Mouse (Mus musculus) embryonic fibroblast, embryonic 13.5 days (primary cell): ENCODE measurements around the gene Wwtr1. TPM values are rescaled to one million over a fixed set of nuclear protein-coding genes. Genes with fewer than 3 reads are reported as not detected.
A peak's percentile ranks its signal among the peaks of the same experiment; 100 is the strongest.

Experiments used
- H3K27ac ChIP-seq: 2 replicates; pipeline ENCODE4 v1.5.1; 2012; ENCODE audit warnings: low read length, control low read depth, inconsistent platforms; ENCODE audit not compliant: insufficient read depth
- H3K4me1 ChIP-seq: 2 replicates; pipeline ENCODE4 v1.6.1; 2011; ENCODE audit warnings: low read length; ENCODE audit not compliant: control insufficient read depth, insufficient read depth
- H3K4me3 ChIP-seq: 2 replicates; pipeline ENCODE4 v1.5.1; 2011; ENCODE audit warnings: mild to moderate bottlenecking, control low read depth, low read length; ENCODE audit not compliant: insufficient read depth
- CTCF ChIP-seq: IDR thresholded peaks from 2 replicates; pipeline ENCODE4 v1.5.1; 2011; ENCODE audit warnings: mild to moderate bottlenecking, control low read depth, low read length, moderate library complexity, borderline replicate concordance; ENCODE audit not compliant: insufficient read depth
- POLR2A ChIP-seq: IDR thresholded peaks from 2 replicates; pipeline ENCODE4 v1.6.1; 2011; ENCODE audit warnings: low read depth, mild to moderate bottlenecking, control low read depth, low read length, moderate library complexity
- polyA plus RNA-seq: library from polyadenylated mRNA; stranded (reverse); fragments of >200 nt; gene quantifications from 2 replicates; pipeline ENCODE4 v1.2.4, GENCODE M21; 2011; ENCODE audit warnings: low read depth; ENCODE audit not compliant: missing spikeins, insufficient read length

The Wwtr1 gene
- polyA plus RNA-seq, 1 experiment = 86.4 TPM

DNA sequence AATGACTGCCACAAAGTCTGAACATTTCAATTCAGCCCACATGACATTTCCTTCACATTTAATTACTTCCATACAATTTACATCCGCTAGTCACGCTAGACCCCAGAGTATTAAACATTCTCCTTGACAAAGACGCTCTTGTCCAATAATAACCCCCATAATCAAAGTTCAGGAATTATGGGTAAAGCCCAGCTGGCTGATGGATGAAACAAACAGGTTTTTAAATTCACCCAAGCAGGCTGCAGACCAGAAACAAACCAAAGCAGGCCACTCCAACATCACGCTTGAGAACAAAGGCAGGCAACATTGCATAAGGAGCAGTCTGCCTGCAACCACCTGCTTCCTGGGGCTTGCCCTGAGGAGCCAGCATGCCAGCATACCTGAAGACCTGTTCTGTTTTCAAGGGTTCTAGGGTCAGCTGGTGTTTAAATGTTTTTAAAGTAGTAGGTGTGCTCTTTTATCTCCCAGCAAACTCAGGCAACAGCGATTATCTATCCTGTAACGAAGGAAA lies 12.7 kb downstream of the Wwtr1 start:
- H3K27ac ChIP-seq = no peak overlapping the region
- H3K4me3 ChIP-seq = no peak overlapping the region
- peaks cover 4% of the 10 kb centered on the region; the same call in 1 of the 2 replicates for H3K4me1 ChIP-seq
- TF ChIP-seq POLR2A (no peak), CTCF (no peak)

DNA sequence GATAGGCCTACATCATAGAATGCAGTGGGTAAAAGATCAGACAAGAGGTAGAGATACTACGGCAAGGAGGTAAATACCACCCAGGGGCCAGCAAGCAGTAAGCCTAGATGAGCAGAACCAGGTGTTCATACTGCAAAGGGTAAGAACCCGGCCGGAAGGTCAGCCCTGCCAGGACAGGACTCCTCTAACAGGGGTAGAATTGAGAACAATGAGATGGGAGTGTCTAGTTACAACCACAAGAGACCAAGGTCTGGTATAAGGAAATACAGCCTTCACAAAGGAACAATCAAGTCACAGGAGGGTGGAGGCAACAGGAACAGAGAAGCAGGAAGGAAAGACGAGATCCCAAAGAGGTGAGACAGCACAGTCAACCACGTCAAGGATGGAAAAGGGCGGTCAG lies 16.9 kb downstream of the Wwtr1 start:
- no peak overlapping the region for H3K4me3 ChIP-seq
- TF ChIP-seq POLR2A (no peak), CTCF (no peak)
- H3K27ac ChIP-seq = no peak overlapping the region
- H3K4me1 ChIP-seq = peaks cover 13% of the 10 kb centered on the region

DNA sequence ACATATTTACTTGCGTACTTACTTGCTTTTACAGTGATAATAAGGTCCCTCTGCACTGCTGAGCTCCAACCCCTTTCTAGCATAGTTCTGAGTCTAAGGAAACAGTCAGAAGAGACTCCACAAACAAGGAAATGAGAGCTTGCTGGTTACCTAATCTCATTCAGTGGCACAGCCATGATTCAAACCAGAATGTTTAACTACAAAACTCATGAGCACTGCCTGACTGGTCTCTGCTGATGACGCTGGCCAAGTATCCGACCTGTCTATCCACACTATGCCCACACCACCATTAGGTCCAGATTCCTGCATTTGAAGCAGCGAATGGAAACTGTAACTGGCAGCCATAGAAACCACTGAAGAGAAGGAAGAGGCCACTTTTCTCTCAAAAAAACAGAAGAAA lies 18.3 kb downstream of the Wwtr1 start:
- TF ChIP-seq CTCF (no peak), POLR2A (no peak)
- Histone ChIP-seq H3K4me3 (no peak overlapping the region), H3K27ac (no peak overlapping the region), H3K4me1 (peaks cover 13% of the 10 kb centered on the region)

GRCm38 (mm10) chr3:57555560-57555959 lies 20.1 kb downstream of the Wwtr1 start:
- Histone ChIP-seq H3K4me1 (peaks cover 26% of the 10 kb centered on the region), H3K27ac (peak overlapping the region; percentile 53; the same call in 1 of the 2 replicates), H3K4me3 (no peak overlapping the region)
- TF ChIP-seq CTCF = no peak
- TF ChIP-seq POLR2A = no peak

DNA sequence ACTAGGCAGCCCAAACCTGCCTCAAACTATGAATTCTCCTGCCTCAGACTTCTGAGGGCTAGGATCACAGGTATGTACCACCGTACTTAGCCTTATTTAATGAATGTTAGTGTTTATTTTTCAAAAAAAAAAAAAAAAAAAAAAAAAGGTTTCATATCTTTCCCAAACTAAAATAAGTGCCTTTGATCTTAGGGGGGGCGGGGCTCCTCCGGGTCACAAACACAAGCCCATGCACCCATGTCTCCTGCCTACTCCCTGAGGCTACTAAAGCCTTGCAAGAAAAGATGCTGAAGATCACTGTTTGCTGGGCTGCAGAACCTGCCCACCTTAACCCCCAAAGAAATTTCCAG lies 20.8 kb downstream of the Wwtr1 start:
- Histone ChIP-seq H3K4me3 (no peak overlapping the region), H3K4me1 (peaks cover 28% of the 10 kb centered on the region), H3K27ac (no peak overlapping the region)
- no peak for TF ChIP-seq CTCF
- TF ChIP-seq POLR2A = no peak

DNA sequence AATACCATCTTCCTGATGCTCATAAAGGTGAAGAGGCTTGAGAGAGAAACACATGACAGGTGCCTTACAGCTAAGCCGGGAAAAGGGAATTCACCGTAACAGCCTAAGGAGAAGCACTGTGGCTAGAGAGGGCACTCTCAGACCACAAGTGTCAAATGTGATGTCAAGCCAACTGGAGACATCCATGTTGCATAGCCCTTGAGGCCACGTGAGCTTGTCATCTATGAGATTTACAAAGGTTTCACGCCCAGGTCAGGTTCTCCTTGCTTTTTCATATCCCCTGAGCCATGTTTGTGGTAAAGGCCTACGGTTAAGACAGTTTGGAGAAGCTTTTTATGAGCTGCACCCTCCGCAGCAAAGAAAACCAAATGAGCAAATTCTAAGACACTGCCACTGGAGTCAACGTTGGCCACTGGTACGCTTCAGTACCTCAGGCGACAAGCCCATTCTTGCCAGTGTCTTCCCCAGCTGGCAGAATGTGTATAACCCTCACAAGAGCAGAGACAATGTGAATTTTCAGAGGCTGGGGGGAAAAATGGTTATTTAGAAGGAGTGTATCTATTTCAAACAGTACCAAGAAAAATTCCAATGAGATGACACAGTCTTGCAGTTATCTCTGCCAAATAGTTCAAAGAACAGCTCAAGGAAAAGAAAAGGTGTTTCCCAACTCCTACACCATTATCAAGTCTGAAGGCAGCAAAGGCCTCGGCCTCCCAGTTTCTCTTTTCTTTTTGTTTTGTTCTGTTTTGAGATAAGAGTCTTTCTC lies 21.4 kb downstream of the Wwtr1 start:
- Histone ChIP-seq H3K27ac (no peak overlapping the region), H3K4me1 (peaks cover 28% of the 10 kb centered on the region), H3K4me3 (no peak overlapping the region)
- TF ChIP-seq CTCF = no peak
- TF ChIP-seq POLR2A = no peak

DNA sequence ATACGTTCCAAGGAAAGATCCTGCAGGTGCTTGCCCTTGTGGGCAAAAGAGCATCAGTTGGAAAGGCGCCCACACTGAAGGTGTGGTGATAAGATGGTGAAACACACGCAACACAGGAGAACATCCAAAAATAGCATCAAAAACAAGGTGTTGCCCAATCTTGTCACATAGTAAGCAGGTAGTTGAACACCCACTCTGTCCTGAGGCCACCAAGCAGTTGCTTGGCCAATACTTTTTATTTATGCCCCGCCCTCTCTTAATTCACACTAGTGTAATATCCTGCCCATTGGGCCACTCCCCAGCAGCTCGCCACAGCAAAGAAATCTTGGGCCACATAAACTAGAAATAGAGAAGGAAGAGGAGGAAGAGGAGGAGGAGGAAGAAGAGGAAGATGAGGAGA lies 22.6 kb downstream of the Wwtr1 start:
- Histone ChIP-seq H3K4me3 (no peak overlapping the region), H3K4me1 (peaks cover 28% of the 10 kb centered on the region), H3K27ac (no peak overlapping the region)
- TF ChIP-seq POLR2A (no peak), CTCF (no peak)

GRCm38 (mm10) chr3:57551210-57551609 lies 24.5 kb downstream of the Wwtr1 start:
- Histone ChIP-seq H3K4me3 (no peak overlapping the region), H3K27ac (no peak overlapping the region), H3K4me1 (peaks cover 32% of the 10 kb centered on the region)
- TF ChIP-seq POLR2A = no peak
- no peak for TF ChIP-seq CTCF

DNA sequence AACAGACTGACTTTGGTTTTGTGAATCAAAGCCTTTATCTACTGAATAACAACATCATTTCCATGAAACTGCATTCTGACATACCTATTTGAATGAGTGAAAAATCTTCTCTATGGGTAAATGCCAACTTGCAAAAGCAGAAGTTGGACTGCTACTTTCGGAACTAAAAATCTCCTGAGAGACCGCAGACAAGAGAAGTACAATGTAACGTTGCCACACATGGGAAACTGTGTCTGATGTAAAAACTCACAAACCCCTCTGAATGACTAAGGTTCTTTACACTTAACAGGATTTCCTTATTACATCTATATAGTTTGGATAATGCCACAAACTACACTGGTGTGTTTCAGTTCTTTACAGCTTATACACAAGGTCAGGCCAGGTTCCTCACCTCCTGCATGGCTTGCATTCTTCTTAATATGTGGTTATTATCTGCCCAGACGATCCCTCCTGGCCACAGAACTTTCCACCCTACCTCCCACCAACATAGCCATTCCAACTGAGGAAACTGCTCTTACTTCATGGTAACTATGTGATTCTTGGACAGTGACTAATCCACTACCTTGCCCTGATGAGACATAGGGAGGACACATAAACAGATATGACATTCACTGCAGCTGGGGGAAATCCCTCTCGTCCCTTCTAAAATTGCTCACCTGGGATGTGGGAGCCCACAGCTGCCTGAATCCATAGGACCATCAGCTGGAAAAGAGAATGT lies 25.1 kb downstream of the Wwtr1 start:
- Histone ChIP-seq H3K27ac (peak overlapping the region; percentile 8; the same call in 1 of the 2 replicates), H3K4me1 (peaks cover 31% of the 10 kb centered on the region), H3K4me3 (no peak overlapping the region)
- no peak for TF ChIP-seq CTCF
- no peak for TF ChIP-seq POLR2A

DNA sequence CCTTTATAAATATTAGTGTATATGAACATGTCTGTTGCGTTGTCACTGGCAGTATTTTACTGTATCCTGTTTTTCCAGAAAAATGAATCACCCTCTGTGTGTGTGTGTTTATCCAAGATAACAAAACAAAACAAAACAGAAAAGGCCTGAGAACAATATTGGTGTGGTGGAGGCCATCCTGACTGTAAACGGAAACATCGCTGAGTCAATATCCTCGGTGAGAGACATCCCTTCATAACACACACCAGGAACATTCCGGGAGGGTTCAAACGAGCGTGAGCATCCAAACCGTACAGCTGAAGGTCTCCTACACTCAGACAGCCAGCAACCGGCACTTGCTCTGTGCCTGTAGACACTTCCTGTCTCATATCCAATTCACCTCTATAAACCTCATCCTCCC lies 31.6 kb downstream of the Wwtr1 start:
- Histone ChIP-seq H3K4me1 (peaks cover 15% of the 10 kb centered on the region; the same call in 1 of the 2 replicates), H3K27ac (no peak overlapping the region), H3K4me3 (no peak overlapping the region)
- TF ChIP-seq CTCF = no peak
- no peak for TF ChIP-seq POLR2A
